In genomic region chr13:12124940-12125540, GRCm38 (mm10) we compare ENCODE assay signal across 8 mouse cellular contexts. TPM values are rescaled to one million over a fixed set of nuclear protein-coding genes. Genes with fewer than 3 reads are reported as not detected.
DNase-seq lines count a peak whose midpoint lies in the region; ATAC-seq and TF ChIP-seq lines count a peak whose summit lies in the region.
"Had no signal": no experiment of that assay in that cellular context is flagged by ENCODE, and none has a peak within 500 bp of the region (broad histone marks: within the 10 kb centered on the region; RNA-seq: fewer than 3 reads in every experiment).

No protein-coding gene starts in this region.

- H3K9ac ChIP-seq in stomach, embryonic 16.5 days (ENCODE audit: low read length) = no peak overlapping the region
- H3K9ac ChIP-seq: embryonic facial prominence, embryonic 13.5 days had no signal

- no peaks in the 10 kb centered on the region for H3K27me3 ChIP-seq in stomach, embryonic 16.5 days (ENCODE audit: control insufficient read depth, insufficient read depth, low read length)
- H3K27me3 ChIP-seq: embryonic facial prominence, embryonic 13.5 days had no signal

- peak; percentile 59 for ATAC-seq in stomach, embryonic 16.5 days (ENCODE audit: insufficient read depth, low FRiP score)

- intact Hi-C loops in heart, postnatal 14 days (cut with DNase I) = no loop called here

- H3K4me2 ChIP-seq in stomach, embryonic 16.5 days (ENCODE audit: low read depth, low read length) = no peak overlapping the region
- H3K4me2 ChIP-seq: embryonic facial prominence, embryonic 13.5 days had no signal

- peak; percentile 8 to 21 for DNase-seq in lung, adult 18-20 months
- no peak for DNase-seq in lung, adult 2 months
- DNase-seq in cerebellum, postnatal 25 days = peak; percentile 91 to 94
- peak; percentile 70 to 75 for DNase-seq in heart, postnatal 14 days
- DNase-seq in spleen, postnatal 36 days (ENCODE audit: low spot score in 2 of 2) = no peak
- no peak for DNase-seq in thymus, postnatal 4 days

- H3K36me3 ChIP-seq in stomach, embryonic 16.5 days (ENCODE audit: control insufficient read depth, insufficient read depth, low read length) = no peaks in the 10 kb centered on the region
- H3K36me3 ChIP-seq: embryonic facial prominence, embryonic 13.5 days had no signal

- H3K4me1 ChIP-seq in lung, adult 2 months (ENCODE audit: control insufficient read depth, insufficient read depth, low read length) = no peaks in the 10 kb centered on the region
- H3K4me1 ChIP-seq in stomach, embryonic 16.5 days (ENCODE audit: control insufficient read depth, insufficient read depth, low read length) = no peaks in the 10 kb centered on the region
- H3K4me1 ChIP-seq: embryonic facial prominence, embryonic 13.5 days had no signal

- no peak for TF ChIP-seq POLR2A in lung, adult 2 months (IDR thresholded peaks at IDR 0.05; ENCODE audit: borderline replicate concordance, extremely low read depth, low read depth, low read length)

- no peak for TF ChIP-seq CTCF in lung, adult 2 months (IDR thresholded peaks at IDR 0.05; ENCODE audit: insufficient read depth, low read length)

- no peak overlapping the region for H3K4me3 ChIP-seq in lung, adult 2 months (replicated peaks; ENCODE audit: extremely low read depth, low read depth, low read length)
- H3K4me3 ChIP-seq in stomach, embryonic 16.5 days (replicated peaks; ENCODE audit: low read length) = no peak overlapping the region
- H3K4me3 ChIP-seq: embryonic facial prominence, embryonic 13.5 days had no signal

- 30% methylated on average over 7 of the region's 7 CpGs for WGBS in lung, adult 2 months
- WGBS in stomach, embryonic 16.5 days = 46% methylated on average over 7 of the region's 7 CpGs

- H3K27ac ChIP-seq in stomach, embryonic 16.5 days (ENCODE audit: low read length) = no peak overlapping the region
- H3K27ac ChIP-seq: embryonic facial prominence, embryonic 13.5 days had no signal

- H3K9me3 ChIP-seq in stomach, embryonic 16.5 days (replicated peaks; ENCODE audit: control insufficient read depth, low read length) = no peaks in the 10 kb centered on the region
- H3K9me3 ChIP-seq: embryonic facial prominence, embryonic 13.5 days had no signal

RNA-seq across cellular contexts. Expression of gene Ryr2, which starts 18.3 kb away (rescaled TPM):
- 2.3 and 4.1 TPM in 2 replicates for polyA plus RNA-seq in lung, adult 2 months (2012; rRNA removed)
- 1,000 to 10,000 TPM in 1 of 2 experiments, 100 to 1,000 TPM in 1; 977 to 1,003 TPM for total RNA-seq in heart, postnatal 14 days (2021)
- polyA plus RNA-seq in stomach, embryonic 16.5 days (2015; fragmentation: Nextera tagmentation; extraction: Ambion mirVana) = 0.67 and 0.87 TPM in 2 replicates

Comparison
In these comparisons a context has a peak if more than half of its experiments do, and no peak if none do; other contexts are left out.
1. DNase-seq: peak in lung, adult 18-20 months (2 of 2), cerebellum, postnatal 25 days (2 of 2) and heart, postnatal 14 days (2 of 2); none in lung, adult 2 months (single experiment), spleen, postnatal 36 days (0 of 2) and thymus, postnatal 4 days (single experiment).